Mouse (Mus musculus) megakaryocyte, embryonic 14.5 days (primary cell): ENCODE measurements around the gene Adrb1.

ENCODE experiments used
- FLI1 ChIP-seq: IDR thresholded peaks from 2 replicates; pipeline ENCODE4 v1.6.1; 2012; ENCODE audit warnings: low read length, inconsistent platforms, mixed read lengths
- GATA1 ChIP-seq: IDR thresholded peaks from 3 replicates; pipeline ENCODE4 v1.6.1; 2012; ENCODE audit warnings: mixed read lengths, low read length, inconsistent platforms, borderline replicate concordance

DNA sequence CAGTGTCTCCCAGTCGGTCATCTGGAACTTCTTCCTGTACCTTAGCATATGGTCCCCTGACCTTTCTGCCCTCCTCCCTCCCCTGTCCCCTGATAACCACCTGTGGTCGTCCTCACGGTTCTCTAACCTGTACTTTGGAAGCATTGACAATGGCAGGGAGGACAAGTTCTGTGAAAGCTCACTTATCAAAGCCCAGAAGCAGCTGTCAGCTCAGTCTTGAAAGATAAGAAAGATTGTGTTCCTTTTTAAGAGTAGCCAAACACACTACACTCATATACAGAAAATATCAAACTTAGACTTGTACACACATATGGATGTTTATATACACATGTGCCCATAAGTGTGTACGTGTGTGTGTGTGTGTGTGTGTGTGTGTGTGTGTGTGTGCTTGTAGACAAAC lies 13.7 kb downstream of the Adrb1 start:
- TF ChIP-seq GATA1 = no peak
- TF ChIP-seq FLI1 = no peak
